Mouse (Mus musculus) heart, embryonic 12.5 days (tissue): ENCODE measurements around the gene Ikbip. TPM values are rescaled to one million over a fixed set of nuclear protein-coding genes. Genes with fewer than 3 reads are reported as not detected.

Experiments
- ATAC-seq: fragments of 200-750 bp; cut with Nextera tagmentation; 2 replicates; pipeline ENCODE4 v1.8.0; 2017; ENCODE audit warnings: moderate TSS enrichment, moderate library complexity; ENCODE audit not compliant: insufficient number of reproducible peaks, low FRiP score
- H3K27ac ChIP-seq: fragments of 300-500 bp; sonication (generic); 2 replicates; pipeline ENCODE4 v1.5.1; 2016; ENCODE audit warnings: mild to moderate bottlenecking, moderate library complexity; ENCODE audit not compliant: poor library complexity, severe bottlenecking
- H3K27me3 ChIP-seq: fragments of 300-500 bp; sonication (generic); replicated peaks from 2 replicates; pipeline ENCODE4 v1.6.1; 2016; ENCODE audit warnings: mild to moderate bottlenecking, moderate library complexity
- H3K36me3 ChIP-seq: fragments of 300-500 bp; sonication (generic); 2 replicates; pipeline ENCODE4 v1.6.1; 2016; ENCODE audit warnings: mild to moderate bottlenecking, moderate library complexity
- H3K4me1 ChIP-seq: fragments of 300-500 bp; sonication (generic); replicated peaks from 2 replicates; pipeline ENCODE4 v1.6.1; 2016; ENCODE audit warnings: mild to moderate bottlenecking
- H3K4me2 ChIP-seq: fragments of 300-500 bp; sonication (generic); 2 replicates; pipeline ENCODE4 v1.6.1; 2016; ENCODE audit warnings: mild to moderate bottlenecking, moderate library complexity
- H3K4me3 ChIP-seq: fragments of 300-500 bp; sonication (generic); 2 replicates; pipeline ENCODE4 v1.5.1; 2016; ENCODE audit warnings: mild to moderate bottlenecking
- H3K9ac ChIP-seq: fragments of 300-500 bp; sonication (generic); 2 replicates; pipeline ENCODE4 v1.6.1; 2016; ENCODE audit warnings: mild to moderate bottlenecking, moderate library complexity
- H3K9me3 ChIP-seq: fragments of 300-500 bp; sonication (generic); replicated peaks from 2 replicates; pipeline ENCODE4 v1.6.1; 2016; ENCODE audit warnings: mild to moderate bottlenecking, moderate library complexity
- WGBS: fragments of 180-500 bp; shearing (Covaris S2); methylation state at CpG from one replicate; pipeline ENCODE4 v1.1.7; 2016; 5-methylcytosine and 5-hydroxymethylcytosine counted together
- polyA plus RNA-seq: library from polyadenylated mRNA; unstranded; fragments of >200 nt; fragmentation: Nextera tagmentation; extraction: Ambion mirVana; gene quantifications from 2 replicates; pipeline ENCODE4 v1.2.1, GENCODE M21; 2016

The Ikbip gene
- polyA plus RNA-seq, result 46.7 and 49.6 TPM in 2 replicates

DNA sequence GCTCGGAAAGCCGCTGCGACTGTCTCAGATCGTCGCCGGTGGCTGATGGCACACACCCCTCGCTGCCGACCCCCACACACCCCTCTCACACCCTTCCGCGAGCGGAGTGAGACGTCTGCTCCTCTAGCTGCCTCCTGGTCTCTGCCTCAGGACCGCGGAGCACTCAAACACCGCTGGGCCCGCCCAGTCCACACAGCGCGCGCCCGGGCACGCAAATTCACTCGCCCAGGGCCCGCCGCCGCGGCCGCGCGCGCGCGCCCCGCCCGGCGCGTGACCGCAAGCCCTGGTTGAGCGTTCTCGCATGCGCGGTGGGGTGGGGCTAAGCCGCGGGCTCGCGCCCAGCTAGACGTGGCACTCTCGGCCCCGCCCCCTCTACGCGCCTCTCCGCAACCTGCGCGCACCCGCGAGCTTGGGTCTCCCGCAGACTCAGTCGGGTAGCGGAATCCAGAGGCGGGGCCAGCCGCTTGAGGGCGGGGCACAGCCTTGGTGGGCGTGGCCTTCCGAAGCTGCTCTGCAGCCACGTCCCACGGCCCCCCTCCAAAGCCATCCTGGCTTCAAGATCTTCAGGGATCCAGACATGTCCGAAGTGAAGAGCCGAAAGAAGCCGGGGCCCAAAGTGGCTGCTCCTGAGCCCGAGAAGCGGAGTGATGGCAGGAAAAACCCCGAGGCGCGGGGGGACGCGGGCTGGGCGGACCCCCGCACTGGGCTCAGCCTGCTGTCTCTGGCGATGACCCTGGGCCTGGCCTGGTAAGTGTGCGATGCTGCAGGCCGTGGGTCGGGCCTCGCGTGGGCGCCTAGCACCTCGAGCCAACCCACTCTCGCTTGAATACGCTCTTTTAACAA lies at the start of gene Ikbip, which contains the start of gene Apaf1:
Ikbip (plus strand) TSS at position 391 of the 843 bp plus-strand sequence.
Apaf1 (minus strand) TSS at position 221 of the 843 bp plus-strand sequence.
- under 1% methylated on average over 87 of the region's 87 CpGs for WGBS
- H3K27ac ChIP-seq, result peak within 1 kb of the TSS; percentile 81
- H3K27me3 ChIP-seq, result no peaks in the 10 kb centered on the region
- H3K9me3 ChIP-seq, result no peaks in the 10 kb centered on the region
- H3K9ac ChIP-seq, result peak within 1 kb of the TSS; percentile 81
- H3K4me3 ChIP-seq, result peak within 1 kb of the TSS; percentile 70
- 0 out of 2 replicates have a peak, but pooled peaks cover 2% of the 10 kb centered on the region for H3K4me1 ChIP-seq
- peaks cover 12% of the 10 kb centered on the region for H3K36me3 ChIP-seq
- ATAC-seq, result peak; percentile 96
- peak within 1 kb of the TSS; percentile 69 for H3K4me2 ChIP-seq

- no peaks in the 10 kb centered on the region for H3K27me3 ChIP-seq
- WGBS, result 27% methylated on average over 8 of the region's 8 CpGs
- no peaks in the 10 kb centered on the region for H3K4me1 ChIP-seq
- H3K9me3 ChIP-seq, result no peaks in the 10 kb centered on the region
- H3K36me3 ChIP-seq, result peaks cover 34% of the 10 kb centered on the region
- no peak overlapping the region for H3K27ac ChIP-seq
- no peak overlapping the region for H3K4me2 ChIP-seq
- no peak overlapping the region for H3K4me3 ChIP-seq
- ATAC-seq, result no peak
- H3K9ac ChIP-seq, result no peak overlapping the region
Measured at GRCm38 (mm10) chr10:91033942-91034341, 48.8 kb upstream of the Ikbip start.

DNA sequence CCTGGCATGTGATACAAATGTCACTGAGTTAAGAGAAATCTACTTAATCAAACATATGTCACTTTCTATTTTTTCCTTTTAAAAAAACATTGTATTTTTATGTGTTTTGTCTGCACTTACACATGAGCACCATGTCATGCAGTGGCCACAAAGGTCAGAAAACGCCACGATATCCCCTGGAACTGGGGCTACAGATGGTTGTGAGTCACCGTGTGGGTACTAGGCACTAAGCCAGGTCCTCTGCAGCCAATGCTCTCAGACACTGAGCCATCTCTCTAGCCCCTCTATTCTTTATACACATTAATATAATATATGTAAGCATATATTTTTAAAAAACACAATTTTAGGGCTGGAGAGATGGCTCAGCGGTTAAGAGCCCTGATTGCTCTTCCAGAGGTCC lies 33.0 kb upstream of the Ikbip start:
- Histone ChIP-seq H3K27me3 (no peaks in the 10 kb centered on the region), H3K4me2 (no peak overlapping the region), H3K4me3 (no peak overlapping the region), H3K9ac (no peak overlapping the region), H3K27ac (no peak overlapping the region), H3K4me1 (0 out of 2 replicates have a peak, but pooled peaks cover under 1% of the 10 kb centered on the region), H3K9me3 (no peaks in the 10 kb centered on the region), H3K36me3 (peaks cover 66% of the 10 kb centered on the region)
- WGBS, result 91% methylated on average over 4 of the region's 4 CpGs
- no peak for ATAC-seq

DNA sequence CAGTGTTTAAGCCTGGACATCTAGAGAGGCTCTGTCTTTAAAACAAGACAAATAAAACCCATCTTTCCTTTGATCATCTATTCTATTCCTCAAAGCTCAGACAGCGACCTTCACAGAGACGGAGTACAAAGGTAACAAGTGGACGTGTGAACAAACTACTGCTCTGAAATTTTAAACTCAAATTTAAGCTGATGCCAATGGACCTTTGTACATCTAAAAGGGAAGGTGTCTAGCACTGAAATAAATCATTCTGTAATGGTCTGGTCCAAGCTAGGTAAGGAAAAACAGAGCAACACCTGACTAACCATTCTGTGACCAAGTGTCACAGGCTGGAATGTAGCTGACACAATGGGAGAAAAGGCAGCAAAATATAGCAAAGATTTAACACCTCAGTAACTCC lies 31.6 kb upstream of the Ikbip start:
- Histone ChIP-seq H3K27ac (no peak overlapping the region), H3K27me3 (no peaks in the 10 kb centered on the region), H3K9ac (no peak overlapping the region), H3K4me2 (no peak overlapping the region), H3K9me3 (no peaks in the 10 kb centered on the region), H3K36me3 (peaks cover 74% of the 10 kb centered on the region), H3K4me1 (0 out of 2 replicates have a peak, but pooled peaks cover 5% of the 10 kb centered on the region), H3K4me3 (no peak overlapping the region)
- 90% methylated on average over 3 of the region's 3 CpGs for WGBS
- no peak for ATAC-seq

- H3K36me3 ChIP-seq, result peaks cover 64% of the 10 kb centered on the region
- ATAC-seq, result no peak
- no peak overlapping the region for H3K4me3 ChIP-seq
- H3K27me3 ChIP-seq, result no peaks in the 10 kb centered on the region
- H3K9me3 ChIP-seq, result no peaks in the 10 kb centered on the region
- no peak overlapping the region for H3K27ac ChIP-seq
- H3K4me2 ChIP-seq, result no peak overlapping the region
- H3K4me1 ChIP-seq, result 0 out of 2 replicates have a peak, but pooled peaks cover 5% of the 10 kb centered on the region
- no peak overlapping the region for H3K9ac ChIP-seq
Measured at GRCm38 (mm10) chr10:91052734-91053133, 30.0 kb upstream of the Ikbip start.

DNA sequence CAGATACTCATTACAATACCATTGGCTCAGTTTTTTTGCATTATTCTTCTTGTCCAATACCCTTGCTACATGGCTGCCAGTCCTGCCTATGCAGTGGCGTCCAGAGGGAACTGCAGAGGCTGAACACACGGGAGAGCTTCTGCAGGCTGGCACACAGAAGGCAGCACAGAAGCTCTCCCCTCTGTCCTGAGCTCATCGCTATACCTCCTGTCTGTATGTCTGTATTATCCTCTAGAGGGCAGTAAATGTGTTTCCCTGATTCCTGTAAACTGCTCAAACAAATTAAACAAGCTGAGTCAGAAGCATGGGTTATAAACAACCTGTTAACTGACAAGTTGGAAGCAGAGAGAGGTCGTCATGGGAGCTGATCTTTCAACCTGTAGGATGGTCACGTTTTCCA lies 22.0 kb upstream of the Ikbip start:
- Histone ChIP-seq H3K27me3 (no peaks in the 10 kb centered on the region), H3K4me2 (no peak overlapping the region), H3K4me3 (no peak overlapping the region), H3K9ac (no peak overlapping the region), H3K9me3 (no peaks in the 10 kb centered on the region), H3K36me3 (peaks cover 60% of the 10 kb centered on the region), H3K27ac (no peak overlapping the region), H3K4me1 (peaks cover 8% of the 10 kb centered on the region; the same call in 1 of the 2 replicates)
- ATAC-seq, result no peak
- 37% methylated on average over 5 of the region's 5 CpGs for WGBS

DNA sequence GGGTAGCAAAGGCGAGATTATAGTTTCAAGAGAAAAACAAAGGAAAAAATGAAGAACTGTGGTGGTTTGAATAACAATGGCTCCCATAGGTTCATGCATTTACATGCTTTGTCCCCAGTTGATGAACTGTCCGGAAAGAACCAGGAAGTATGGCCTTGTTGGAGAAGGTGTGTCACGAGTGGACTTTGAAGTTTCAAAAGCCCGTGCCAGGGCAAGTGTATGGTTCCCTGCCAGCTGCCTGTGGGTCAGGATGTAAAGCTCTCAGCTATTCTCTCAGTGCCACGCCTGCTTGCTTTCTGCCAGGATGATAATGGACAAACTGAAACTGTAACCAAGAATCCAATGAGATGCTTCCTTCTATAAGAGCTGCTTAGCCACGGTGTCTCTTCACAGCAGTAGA lies 20.4 kb upstream of the Ikbip start:
- peaks cover 71% of the 10 kb centered on the region for H3K36me3 ChIP-seq
- ATAC-seq, result no peak
- H3K4me3 ChIP-seq, result no peak overlapping the region
- H3K4me2 ChIP-seq, result no peak overlapping the region
- WGBS, result 88% methylated on average over 6 of the region's 6 CpGs
- peaks cover 8% of the 10 kb centered on the region; the same call in 1 of the 2 replicates for H3K4me1 ChIP-seq
- 0 out of 2 replicates have a peak, but pooled peaks cover 5% of the 10 kb centered on the region for H3K9me3 ChIP-seq
- H3K27ac ChIP-seq, result no peak overlapping the region
- H3K9ac ChIP-seq, result no peak overlapping the region
- no peaks in the 10 kb centered on the region for H3K27me3 ChIP-seq

DNA sequence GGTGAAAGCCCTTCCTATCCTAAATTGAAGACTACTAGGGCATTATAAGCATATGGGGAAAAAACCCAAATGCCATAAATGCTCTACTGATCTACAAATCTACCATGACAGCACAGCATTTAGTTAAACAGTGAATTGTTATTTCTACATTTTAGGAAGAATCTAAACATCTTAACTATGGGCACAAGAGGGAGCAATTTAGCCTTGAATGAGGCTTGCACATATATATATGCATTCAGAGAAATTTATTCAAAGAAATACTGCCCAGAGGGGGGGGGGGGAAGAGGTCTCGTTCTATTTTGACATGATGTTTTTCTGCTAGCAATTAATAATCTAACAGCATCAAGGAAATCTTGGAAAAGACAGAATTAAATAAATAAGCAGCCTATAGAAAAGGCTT lies 11.0 kb upstream of the Ikbip start:
- Histone ChIP-seq H3K27ac (no peak overlapping the region), H3K9me3 (no peaks in the 10 kb centered on the region), H3K4me1 (no peaks in the 10 kb centered on the region), H3K9ac (no peak overlapping the region), H3K4me2 (no peak overlapping the region), H3K36me3 (peaks cover 59% of the 10 kb centered on the region), H3K27me3 (no peaks in the 10 kb centered on the region), H3K4me3 (no peak overlapping the region)
- 74% methylated on average over 1 of the region's 1 CpGs for WGBS
- no peak for ATAC-seq

DNA sequence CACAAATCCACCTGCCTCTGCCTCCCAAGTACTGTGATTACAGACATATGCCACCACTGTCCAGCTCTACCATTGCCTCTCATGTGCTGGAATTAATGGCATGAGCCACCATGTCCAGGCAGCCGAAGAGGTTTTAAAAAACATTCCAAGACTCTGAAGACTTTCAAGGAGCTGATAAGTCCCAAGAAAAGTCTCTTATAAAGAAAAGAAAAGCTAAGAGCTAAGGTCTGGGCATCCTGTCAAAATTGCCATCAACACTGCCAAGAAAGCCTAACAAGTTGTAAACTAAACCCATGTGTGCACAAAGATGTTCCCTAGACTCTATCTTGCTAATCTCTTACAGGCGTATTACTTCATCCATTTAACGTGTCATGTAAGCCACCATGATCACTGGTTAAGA lies 9.4 kb upstream of the Ikbip start:
- Histone ChIP-seq H3K36me3 (peaks cover 60% of the 10 kb centered on the region), H3K27ac (no peak overlapping the region), H3K4me3 (no peak overlapping the region), H3K4me2 (no peak overlapping the region), H3K9ac (no peak overlapping the region), H3K27me3 (no peaks in the 10 kb centered on the region), H3K4me1 (no peaks in the 10 kb centered on the region), H3K9me3 (no peaks in the 10 kb centered on the region)
- ATAC-seq, result no peak
- WGBS, result 69% methylated on average over 3 of the region's 3 CpGs

- no peaks in the 10 kb centered on the region for H3K4me1 ChIP-seq
- H3K36me3 ChIP-seq, result peaks cover 56% of the 10 kb centered on the region
- H3K4me2 ChIP-seq, result no peak overlapping the region
- no peak overlapping the region for H3K9ac ChIP-seq
- no peak overlapping the region for H3K27ac ChIP-seq
- no peak overlapping the region for H3K4me3 ChIP-seq
- 76% methylated on average over 2 of the region's 2 CpGs for WGBS
- ATAC-seq, result no peak
- no peaks in the 10 kb centered on the region for H3K27me3 ChIP-seq
- no peaks in the 10 kb centered on the region for H3K9me3 ChIP-seq
Measured at GRCm38 (mm10) chr10:91076667-91077066, 6.1 kb upstream of the Ikbip start.

- no peak overlapping the region for H3K4me3 ChIP-seq
- 0 out of 2 replicates have a peak, but pooled peaks cover 2% of the 10 kb centered on the region for H3K4me1 ChIP-seq
- H3K9ac ChIP-seq, result no peak overlapping the region
- no peak overlapping the region for H3K4me2 ChIP-seq
- peaks cover 34% of the 10 kb centered on the region for H3K36me3 ChIP-seq
- no peaks in the 10 kb centered on the region for H3K27me3 ChIP-seq
- no peak for ATAC-seq
- H3K27ac ChIP-seq, result no peak overlapping the region
- H3K9me3 ChIP-seq, result no peaks in the 10 kb centered on the region
- 83% methylated on average over 5 of the region's 5 CpGs for WGBS
Measured at GRCm38 (mm10) chr10:91080540-91080939, 2.2 kb upstream of the Ikbip start.
